Mouse (Mus musculus): ENCODE results near the gene Mrps23. TPM values are rescaled to one million over a fixed set of nuclear protein-coding genes. Genes with fewer than 3 reads are reported as not detected.

Gene Mrps23
- polyA plus RNA-seq, 3 experiments from 2014 or later = 75.3 to 134 (median 101) TPM

DNA sequence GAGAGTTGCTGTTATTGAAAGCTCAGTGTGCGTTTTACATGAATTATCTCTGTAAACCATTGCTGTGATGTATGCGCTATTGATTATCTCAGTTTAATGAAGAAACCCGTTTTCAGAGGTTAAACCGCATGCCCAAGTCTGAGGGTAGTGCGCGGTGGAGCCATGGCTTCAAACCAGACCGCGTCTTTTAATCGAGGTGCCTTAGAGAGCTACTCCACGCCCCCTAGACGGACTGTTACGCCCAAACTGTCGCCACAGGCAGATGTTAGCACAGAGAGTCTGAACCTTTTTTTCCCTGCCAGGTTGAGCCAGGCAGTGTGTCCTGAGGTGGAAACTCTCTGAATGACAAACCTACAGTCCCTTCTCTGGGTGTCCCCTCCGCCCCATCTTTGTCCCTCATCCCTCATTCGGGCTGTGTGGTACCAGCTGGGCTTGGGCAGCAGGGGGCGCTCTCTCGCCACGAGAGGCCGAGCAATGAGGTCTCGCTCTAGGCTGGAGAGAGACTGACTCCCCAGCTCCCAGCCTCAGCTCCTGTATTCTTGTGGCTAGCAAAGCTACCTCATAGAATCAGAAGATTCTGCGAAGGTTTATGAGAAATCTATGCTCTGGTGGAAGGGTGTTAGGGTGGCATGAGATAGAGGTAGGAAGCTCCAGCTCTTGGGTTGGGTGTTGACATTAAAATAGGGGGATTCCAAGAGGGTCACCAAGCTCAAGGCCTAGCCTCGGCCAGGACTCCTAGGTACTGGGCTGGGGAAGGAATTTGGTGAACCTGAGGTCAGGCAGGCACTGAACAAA, 48.0 kb downstream of the Mrps23 start:
- peak; percentile 65 for ATAC-seq

DNA sequence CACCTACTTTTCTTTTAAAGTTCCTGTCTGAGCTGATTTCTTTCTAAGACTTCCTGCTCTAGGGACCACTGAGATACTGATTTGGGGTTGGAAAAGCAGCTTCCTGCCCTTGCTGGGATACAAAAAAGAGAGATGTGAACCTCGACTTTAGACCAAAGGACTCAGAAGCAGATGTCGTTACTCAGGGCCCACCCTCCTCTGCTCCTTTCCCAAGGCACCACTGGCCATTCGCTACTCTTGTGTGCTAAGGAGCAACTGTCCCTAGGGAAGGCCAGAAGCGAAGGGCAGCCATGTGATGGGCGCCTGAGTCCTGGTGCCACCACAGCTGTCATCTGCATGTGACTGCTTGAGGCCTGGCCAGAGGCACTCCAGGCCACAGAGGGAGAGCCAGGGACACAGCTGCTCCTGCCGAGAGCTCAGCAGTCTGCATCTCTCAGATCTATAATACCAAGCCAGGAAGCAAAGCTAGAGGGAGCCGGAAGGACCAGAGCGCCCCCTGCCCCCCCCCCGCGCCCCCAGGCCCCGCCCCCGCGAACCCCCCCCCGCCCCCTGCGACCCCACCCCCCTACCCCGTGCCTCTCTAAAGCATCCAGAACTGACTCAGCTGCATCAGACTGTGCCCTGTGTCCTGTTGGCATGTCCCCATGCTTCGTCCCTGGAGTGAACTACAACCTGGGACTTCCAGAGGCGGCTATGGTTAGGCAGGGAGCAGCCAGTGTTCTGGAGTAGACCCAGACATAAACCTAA, 48.8 kb downstream of the Mrps23 start:
- ATAC-seq = no peak

DNA sequence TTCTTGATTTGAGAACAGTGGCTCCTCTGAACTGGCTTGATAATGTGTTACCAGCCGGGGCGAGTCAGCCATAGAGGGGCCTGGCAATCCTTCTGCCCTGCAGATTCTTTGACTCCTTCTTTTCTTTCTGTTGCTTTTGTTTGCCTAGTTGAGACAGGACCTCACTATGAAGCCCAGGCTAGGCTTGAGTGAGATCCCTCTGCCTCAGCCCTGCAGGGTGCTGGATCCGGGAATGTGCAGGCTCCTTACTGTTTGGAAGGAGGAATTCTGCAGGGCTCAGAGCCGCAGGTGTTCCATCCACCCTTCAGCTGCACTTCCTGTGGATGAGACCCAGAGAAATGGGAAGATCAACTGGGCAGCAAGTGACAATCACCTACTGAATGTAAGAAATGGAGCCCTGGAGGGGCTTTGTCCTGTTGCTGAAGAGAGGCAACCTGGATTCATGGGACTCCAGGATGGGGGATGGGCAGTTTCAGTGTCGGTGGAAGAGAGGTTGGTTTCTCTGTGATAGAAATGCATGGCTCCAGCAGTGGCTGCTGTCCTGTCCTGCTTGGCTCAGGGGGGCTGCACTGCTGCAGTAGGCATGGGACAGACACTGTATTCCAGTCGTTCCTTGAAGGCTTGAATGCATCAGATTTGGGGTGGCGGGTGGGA, 49.5 kb downstream of the Mrps23 start:
- no peak for ATAC-seq

DNA sequence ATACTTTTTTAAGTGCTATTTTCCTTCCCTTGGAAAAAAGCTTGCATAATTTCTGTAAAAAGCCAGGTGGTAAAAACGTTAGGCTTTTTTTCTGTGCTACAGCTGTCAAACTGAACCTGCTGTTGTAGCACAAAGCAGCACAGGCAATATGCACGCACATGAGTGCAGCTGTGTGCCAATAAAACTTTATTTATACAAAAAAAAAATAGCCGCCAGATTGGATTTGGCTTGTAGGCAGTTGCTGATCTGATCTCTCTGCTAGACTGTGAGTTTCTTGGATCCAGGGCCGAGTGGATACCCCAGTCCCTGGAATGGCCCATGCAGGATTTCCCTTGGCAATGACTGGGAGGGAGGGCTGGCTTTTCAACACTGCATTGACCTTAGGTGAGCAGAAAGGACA, 53.5 kb downstream of the Mrps23 start:
- no peak for ATAC-seq

DNA sequence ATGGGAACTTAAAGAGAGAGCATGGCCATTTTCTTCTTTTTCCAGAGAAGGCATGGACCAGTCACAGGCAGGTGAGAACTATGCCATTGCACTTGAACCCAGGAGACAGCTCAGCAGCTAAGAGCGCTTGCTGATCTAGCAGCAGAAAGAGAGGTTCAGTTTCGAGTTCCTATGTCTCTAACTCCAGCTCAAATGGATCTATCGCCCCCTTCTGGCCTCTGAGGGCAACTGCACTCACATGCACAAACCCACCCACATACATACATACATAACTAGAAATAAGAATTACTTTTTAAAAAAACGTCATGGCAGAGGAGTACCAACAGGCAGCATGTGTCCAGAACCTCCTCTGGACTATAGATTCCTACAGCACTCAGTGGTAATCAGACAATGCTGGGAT, 54.0 kb downstream of the Mrps23 start:
- no peak for ATAC-seq

DNA sequence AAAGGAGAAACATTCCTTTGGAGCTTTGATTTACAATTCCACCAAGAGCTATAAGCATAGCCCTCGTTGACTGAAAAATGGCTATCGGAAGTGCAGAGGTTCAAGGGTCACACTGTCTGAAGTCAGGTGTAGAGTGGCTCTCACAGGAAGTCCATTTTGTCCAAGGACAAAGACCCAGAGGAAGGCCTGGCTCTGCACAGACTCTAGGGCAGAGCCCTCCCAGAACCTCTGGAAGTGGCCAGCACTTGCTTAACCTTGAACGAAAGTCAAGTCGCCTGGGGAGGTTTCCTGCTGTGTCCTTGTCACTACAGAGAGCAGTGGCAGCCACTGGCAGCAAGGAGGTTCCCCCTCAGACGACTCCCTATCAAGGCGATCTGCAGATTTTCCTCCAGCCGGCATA, 56.3 kb downstream of the Mrps23 start:
- ATAC-seq = no peak

Other genes with a start within 250 kb of the Mrps23 start
- 1 to 10 TPM; 1.7 to 7.1 (median 3.9) TPM for gene Dynll2, start 216.9 kb upstream of the Mrps23 start, polyA plus RNA-seq (2017; shearing (Covaris generic))
- gene Srsf1, start 157.0 kb upstream of the Mrps23 start, polyA plus RNA-seq (2017; shearing (Covaris generic)) = 10 to 100 TPM; 40.8 to 52.4 (median 50.5) TPM
- gene Vezf1, start 136.1 kb upstream of the Mrps23 start, polyA plus RNA-seq (2017; shearing (Covaris generic)) = 10 to 100 TPM; 19.3 to 25.6 (median 21.5) TPM
- gene Cuedc1, start 106.3 kb upstream of the Mrps23 start, polyA plus RNA-seq (2017; shearing (Covaris generic)) = 1 to 10 TPM; 2.0 to 6.4 (median 5.2) TPM
- not detected for gene Ccdc182, start 89.7 kb downstream of the Mrps23 start, polyA plus RNA-seq (2017; shearing (Covaris generic))